Mouse (Mus musculus) lung, adult 2 months (tissue): Measurements from ENCODE around the gene Slc10a7.

Source experiments
- CTCF ChIP-seq: fragments of 200-500 bp; IDR thresholded peaks from 2 replicates; pipeline ENCODE4 v1.5.1; 2011; ENCODE audit warnings: mild to moderate bottlenecking, low read length, control low read depth; ENCODE audit not compliant: insufficient read depth
- POLR2A ChIP-seq: fragments of 200-500 bp; IDR thresholded peaks from 2 replicates; pipeline ENCODE4 v1.6.1; 2011; ENCODE audit warnings: low read depth, mild to moderate bottlenecking, control low read depth, low read length, borderline replicate concordance; ENCODE audit errors: extremely low read depth

GRCm38 (mm10) chr8:78537795-78538194, 28.6 kb downstream of the Slc10a7 start:
- TF ChIP-seq CTCF: no peak
- no peak for TF ChIP-seq POLR2A
